Mouse (Mus musculus) bone marrow, adult 2 months (tissue): ENCODE results near the gene Vwa8. TPM values are rescaled to one million over a fixed set of nuclear protein-coding genes. Genes with fewer than 3 reads are reported as not detected.

Source experiments
- H3K27ac ChIP-seq: fragments of 200-500 bp; 2 replicates; pipeline ENCODE4 v1.5.1; 2012; ENCODE audit warnings: low read depth, mild to moderate bottlenecking, control low read depth, inconsistent platforms, low read length; ENCODE audit not compliant: control insufficient read depth, poor library complexity, insufficient read depth
- H3K4me1 ChIP-seq: fragments of 200-500 bp; 2 replicates; pipeline ENCODE4 v1.6.1; 2011; ENCODE audit warnings: low read length; ENCODE audit not compliant: control insufficient read depth, insufficient read depth
- H3K4me3 ChIP-seq: fragments of 200-500 bp; replicated peaks from 2 replicates; pipeline ENCODE3; 2011; ENCODE audit warnings: mild to moderate bottlenecking, low read depth, low read length, control low read depth; ENCODE audit not compliant: control insufficient read depth
- CTCF ChIP-seq: fragments of 200-500 bp; IDR thresholded peaks from 2 replicates; pipeline ENCODE4 v1.5.1; 2011; ENCODE audit warnings: low read length, control low read depth; ENCODE audit not compliant: control insufficient read depth, insufficient read depth
- POLR2A ChIP-seq: fragments of 200-500 bp; IDR thresholded peaks from 2 replicates; pipeline ENCODE4 v1.6.1; 2011; ENCODE audit warnings: low read depth, mild to moderate bottlenecking, control low read depth, low read length, borderline replicate concordance; ENCODE audit not compliant: control insufficient read depth
- WGBS: fragments of 180-500 bp; shearing (Covaris S2); methylation state at CpG from one replicate; pipeline ENCODE4 v1.1.7; 2018; 5-methylcytosine and 5-hydroxymethylcytosine counted together
- polyA plus RNA-seq: library from polyadenylated mRNA; stranded (reverse); fragments of >200 nt; gene quantifications from 2 replicates; pipeline ENCODE4 v1.2.4, GENCODE M21; 2011; ENCODE audit warnings: low replicate concordance; ENCODE audit not compliant: missing spikeins, insufficient read depth, insufficient read length

Gene Vwa8
- polyA plus RNA-seq, 1 experiment, result 7.6 TPM

GRCm38 (mm10) chr14:78896252-78896651 is 47.4 kb downstream of the Vwa8 start:
- peak overlapping the region; percentile 1; the same call in 1 of the 2 replicates for H3K27ac ChIP-seq
- no peak overlapping the region for H3K4me3 ChIP-seq
- TF ChIP-seq CTCF (no peak), POLR2A (no peak)
- WGBS, result 75% methylated on average over 5 of the region's 5 CpGs
- no peaks in the 10 kb centered on the region; the same call in 1 of the 2 replicates for H3K4me1 ChIP-seq

- 13% methylated on average over 2 of the region's 2 CpGs for WGBS
- Histone ChIP-seq H3K27ac (no peak overlapping the region), H3K4me1 (no peaks in the 10 kb centered on the region; the same call in 1 of the 2 replicates), H3K4me3 (no peak overlapping the region)
- TF ChIP-seq CTCF (no peak), POLR2A (no peak)
These were observed 51.9 kb downstream of the Vwa8 start for GRCm38 (mm10) chr14:78900770-78901169.

- H3K4me1 ChIP-seq, result peaks cover 2% of the 10 kb centered on the region
- 81% methylated on average over 10 of the region's 10 CpGs for WGBS
- no peak overlapping the region for H3K4me3 ChIP-seq
- no peak overlapping the region for H3K27ac ChIP-seq
- no peak for TF ChIP-seq POLR2A
These were observed 59.5 kb downstream of the Vwa8 start for GRCm38 (mm10) chr14:78908205-78908863.

GRCm38 (mm10) chr14:78912076-78912475 is 63.2 kb downstream of the Vwa8 start:
- Histone ChIP-seq H3K27ac (no peak overlapping the region), H3K4me1 (peaks cover 2% of the 10 kb centered on the region), H3K4me3 (no peak overlapping the region)
- 91% methylated on average over 10 of the region's 10 CpGs for WGBS
- TF ChIP-seq CTCF, result no peak
- no peak for TF ChIP-seq POLR2A

GRCm38 (mm10) chr14:78914180-78914579 is 65.3 kb downstream of the Vwa8 start:
- WGBS, result 10% methylated on average over 8 of the region's 8 CpGs
- Histone ChIP-seq H3K4me3 (no peak overlapping the region), H3K27ac (peak overlapping the region; percentile 65), H3K4me1 (peaks cover 2% of the 10 kb centered on the region)
- no peak for TF ChIP-seq POLR2A
- TF ChIP-seq CTCF, result no peak

GRCm38 (mm10) chr14:78916691-78917090 is 67.8 kb downstream of the Vwa8 start:
- no peak overlapping the region for H3K4me3 ChIP-seq
- no peaks in the 10 kb centered on the region; the same call in 1 of the 2 replicates for H3K4me1 ChIP-seq
- TF ChIP-seq CTCF, result no peak
- no peak for TF ChIP-seq POLR2A
- WGBS, result 88% methylated on average over 2 of the region's 2 CpGs
- H3K27ac ChIP-seq, result no peak overlapping the region

GRCm38 (mm10) chr14:78921219-78921618 is 72.4 kb downstream of the Vwa8 start:
- H3K4me3 ChIP-seq, result no peak overlapping the region
- WGBS, result 63% methylated on average over 2 of the region's 2 CpGs
- H3K27ac ChIP-seq, result no peak overlapping the region
- H3K4me1 ChIP-seq, result no peaks in the 10 kb centered on the region
- no peak for TF ChIP-seq CTCF
- TF ChIP-seq POLR2A, result no peak

GRCm38 (mm10) chr14:78923631-78924030 is 74.8 kb downstream of the Vwa8 start:
- Histone ChIP-seq H3K27ac (no peak overlapping the region), H3K4me1 (no peaks in the 10 kb centered on the region), H3K4me3 (no peak overlapping the region)
- TF ChIP-seq POLR2A (no peak), CTCF (no peak)
- WGBS, result 85% methylated on average over 5 of the region's 5 CpGs
